Mouse (Mus musculus) heart, embryonic 12.5 days (tissue): ENCODE data around the gene Mid1. TPM values are rescaled to one million over a fixed set of nuclear protein-coding genes. Genes with fewer than 3 reads are reported as not detected.
A peak's percentile ranks its signal among the peaks of the same experiment; 100 is the strongest.

Experiments used
- ATAC-seq: fragments of 200-750 bp; cut with Nextera tagmentation; 2 replicates; pipeline ENCODE4 v1.8.0; 2017; ENCODE audit warnings: moderate TSS enrichment, moderate library complexity; ENCODE audit not compliant: insufficient number of reproducible peaks, low FRiP score
- H3K27ac ChIP-seq: fragments of 300-500 bp; sonication (generic); 2 replicates; pipeline ENCODE4 v1.5.1; 2016; ENCODE audit warnings: mild to moderate bottlenecking, moderate library complexity; ENCODE audit not compliant: poor library complexity, severe bottlenecking
- H3K27me3 ChIP-seq: fragments of 300-500 bp; sonication (generic); replicated peaks from 2 replicates; pipeline ENCODE4 v1.6.1; 2016; ENCODE audit warnings: mild to moderate bottlenecking, moderate library complexity
- H3K36me3 ChIP-seq: fragments of 300-500 bp; sonication (generic); 2 replicates; pipeline ENCODE4 v1.6.1; 2016; ENCODE audit warnings: mild to moderate bottlenecking, moderate library complexity
- H3K4me1 ChIP-seq: fragments of 300-500 bp; sonication (generic); replicated peaks from 2 replicates; pipeline ENCODE4 v1.6.1; 2016; ENCODE audit warnings: mild to moderate bottlenecking
- H3K4me2 ChIP-seq: fragments of 300-500 bp; sonication (generic); 2 replicates; pipeline ENCODE4 v1.6.1; 2016; ENCODE audit warnings: mild to moderate bottlenecking, moderate library complexity
- H3K4me3 ChIP-seq: fragments of 300-500 bp; sonication (generic); 2 replicates; pipeline ENCODE4 v1.5.1; 2016; ENCODE audit warnings: mild to moderate bottlenecking
- H3K9ac ChIP-seq: fragments of 300-500 bp; sonication (generic); 2 replicates; pipeline ENCODE4 v1.6.1; 2016; ENCODE audit warnings: mild to moderate bottlenecking, moderate library complexity
- H3K9me3 ChIP-seq: fragments of 300-500 bp; sonication (generic); replicated peaks from 2 replicates; pipeline ENCODE4 v1.6.1; 2016; ENCODE audit warnings: mild to moderate bottlenecking, moderate library complexity
- WGBS: fragments of 180-500 bp; shearing (Covaris S2); methylation state at CpG from one replicate; pipeline ENCODE4 v1.1.7; 2016; 5-methylcytosine and 5-hydroxymethylcytosine counted together
- polyA plus RNA-seq: library from polyadenylated mRNA; unstranded; fragments of >200 nt; fragmentation: Nextera tagmentation; extraction: Ambion mirVana; gene quantifications from 2 replicates; pipeline ENCODE4 v1.2.1, GENCODE M21; 2016

Mid1 gene
- polyA plus RNA-seq, 1 experiment from 2014 or later: 7.7 TPM

GRCm38 (mm10) chrX:169779535-169779934, 94.5 kb downstream of the Mid1 start, which contains the start of gene 4933400A11Rik:
TSS of gene 4933400A11Rik (minus strand) at chrX:169779635.
- H3K9ac ChIP-seq: no peak within 1 kb of the TSS
- H3K4me1 ChIP-seq: no peaks in the 10 kb centered on the region
- H3K4me2 ChIP-seq: no peak within 1 kb of the TSS
- H3K4me3 ChIP-seq: no peak within 1 kb of the TSS
- 79% methylated on average over 3 of the region's 3 CpGs for WGBS
- no peaks in the 10 kb centered on the region for H3K36me3 ChIP-seq
- ATAC-seq: no peak
- H3K27ac ChIP-seq: no peak within 1 kb of the TSS
- H3K27me3 ChIP-seq: no peaks in the 10 kb centered on the region
- H3K9me3 ChIP-seq: no peaks in the 10 kb centered on the region

- Histone ChIP-seq H3K27ac (no peak overlapping the region), H3K9ac (no peak overlapping the region), H3K4me3 (no peak overlapping the region), H3K27me3 (no peaks in the 10 kb centered on the region), H3K36me3 (no peaks in the 10 kb centered on the region), H3K4me2 (no peak overlapping the region), H3K9me3 (no peaks in the 10 kb centered on the region), H3K4me1 (no peaks in the 10 kb centered on the region)
- ATAC-seq: no peak
- 78% methylated on average over 5 of the region's 5 CpGs for WGBS
These were observed 104.7 kb downstream of the Mid1 start for GRCm38 (mm10) chrX:169789702-169790101.

DNA sequence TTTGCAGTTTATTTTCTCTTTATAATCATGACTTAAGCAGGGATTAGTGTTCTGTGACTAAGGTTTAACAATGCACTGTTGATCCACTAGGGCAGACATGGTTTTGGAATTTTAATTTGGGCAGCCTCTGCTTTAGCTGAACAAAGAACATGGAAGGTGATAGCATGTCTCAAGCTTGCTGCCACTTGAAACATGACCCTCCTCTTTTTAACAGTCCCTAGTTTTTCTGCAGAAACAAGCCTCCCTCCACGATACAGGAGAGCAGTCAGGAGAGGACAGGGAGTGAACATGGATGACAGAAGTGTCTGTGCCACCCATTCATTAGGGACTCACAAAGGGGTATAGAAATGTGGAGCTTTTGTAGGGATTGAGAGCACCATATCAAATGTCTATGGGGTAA, 107.9 kb downstream of the Mid1 start:
- Histone ChIP-seq H3K27ac (no peak overlapping the region), H3K4me2 (no peak overlapping the region), H3K36me3 (no peaks in the 10 kb centered on the region), H3K9ac (no peak overlapping the region), H3K4me1 (no peaks in the 10 kb centered on the region), H3K9me3 (no peaks in the 10 kb centered on the region), H3K4me3 (no peak overlapping the region), H3K27me3 (no peaks in the 10 kb centered on the region)
- 45% methylated on average over 1 of the region's 1 CpGs for WGBS
- ATAC-seq: no peak

- no peaks in the 10 kb centered on the region for H3K9me3 ChIP-seq
- H3K4me2 ChIP-seq: no peak overlapping the region
- no peaks in the 10 kb centered on the region for H3K27me3 ChIP-seq
- no peak overlapping the region for H3K27ac ChIP-seq
- H3K36me3 ChIP-seq: no peaks in the 10 kb centered on the region
- H3K4me1 ChIP-seq: no peaks in the 10 kb centered on the region
- no peak overlapping the region for H3K9ac ChIP-seq
- WGBS: 65% methylated on average over 4 of the region's 4 CpGs
- H3K4me3 ChIP-seq: no peak overlapping the region
- no peak for ATAC-seq
These were observed 109.4 kb downstream of the Mid1 start for GRCm38 (mm10) chrX:169794421-169794820.

DNA sequence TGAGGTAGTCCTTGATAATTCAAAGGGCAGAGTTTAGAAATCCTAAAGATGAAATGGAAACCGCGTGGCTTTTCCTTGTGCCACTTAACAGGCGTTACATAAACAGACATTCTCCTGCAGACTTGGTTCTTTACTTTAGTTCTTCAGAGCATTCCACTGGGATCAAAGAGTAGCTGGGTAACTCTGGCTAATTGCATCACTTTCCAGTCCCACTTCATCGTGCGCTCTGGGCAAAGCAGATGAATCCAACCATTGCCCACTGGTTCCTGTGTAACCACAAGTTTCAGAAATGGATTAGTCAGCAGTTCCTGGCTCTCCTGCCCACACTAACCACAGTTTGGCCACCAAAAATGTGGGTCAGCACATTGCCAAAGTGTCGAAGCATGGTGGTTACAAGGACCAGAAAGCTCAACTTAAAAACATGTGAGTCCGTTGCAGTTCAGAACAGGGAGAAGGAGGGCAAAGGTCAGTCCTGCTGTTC, 109.9 kb downstream of the Mid1 start:
- Histone ChIP-seq H3K9me3 (no peaks in the 10 kb centered on the region), H3K4me2 (no peak overlapping the region), H3K9ac (no peak overlapping the region), H3K4me1 (no peaks in the 10 kb centered on the region), H3K36me3 (no peaks in the 10 kb centered on the region), H3K27me3 (no peaks in the 10 kb centered on the region), H3K27ac (no peak overlapping the region), H3K4me3 (no peak overlapping the region)
- 65% methylated on average over 7 of the region's 7 CpGs for WGBS
- no peak for ATAC-seq

- Histone ChIP-seq H3K4me2 (no peak overlapping the region), H3K9me3 (no peaks in the 10 kb centered on the region), H3K36me3 (no peaks in the 10 kb centered on the region), H3K27ac (no peak overlapping the region), H3K4me1 (no peaks in the 10 kb centered on the region), H3K4me3 (no peak overlapping the region), H3K27me3 (no peaks in the 10 kb centered on the region), H3K9ac (no peak overlapping the region)
- WGBS: 63% methylated on average over 3 of the region's 3 CpGs
- no peak for ATAC-seq
These were observed 112.1 kb downstream of the Mid1 start for GRCm38 (mm10) chrX:169797148-169797547.

- Histone ChIP-seq H3K4me2 (peak overlapping the region; percentile 29; the same call in 1 of the 2 replicates), H3K4me3 (peak overlapping the region; percentile 40), H3K27me3 (no peaks in the 10 kb centered on the region), H3K27ac (no peak overlapping the region), H3K9ac (no peak overlapping the region), H3K9me3 (no peaks in the 10 kb centered on the region), H3K4me1 (no peaks in the 10 kb centered on the region), H3K36me3 (no peaks in the 10 kb centered on the region)
- 8% methylated on average over 11 of the region's 11 CpGs for WGBS
- ATAC-seq: no peak
These were observed 114.1 kb downstream of the Mid1 start for GRCm38 (mm10) chrX:169798987-169799680.

DNA sequence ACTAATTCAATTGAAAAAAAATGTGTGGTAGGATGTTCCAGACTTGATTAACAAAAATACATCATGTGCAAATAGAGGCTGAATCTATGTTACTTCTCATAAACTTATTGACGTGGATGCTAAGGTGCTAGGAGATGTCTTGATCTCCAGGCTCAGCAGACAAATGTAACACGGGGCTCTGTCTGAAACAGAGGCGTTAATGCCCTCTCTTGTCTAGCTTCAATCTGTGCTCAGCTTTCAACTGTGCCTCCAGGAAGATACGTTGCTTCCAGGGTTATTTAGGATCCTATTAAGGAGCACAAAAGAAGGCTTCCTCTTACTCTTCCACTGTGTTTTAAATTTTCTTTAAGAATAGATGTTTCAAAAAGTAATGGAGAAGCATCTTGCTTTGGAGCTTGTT, 115.2 kb downstream of the Mid1 start:
- H3K9me3 ChIP-seq: no peaks in the 10 kb centered on the region
- no peaks in the 10 kb centered on the region for H3K27me3 ChIP-seq
- WGBS: 44% methylated on average over 4 of the region's 4 CpGs
- no peak overlapping the region for H3K4me3 ChIP-seq
- no peak for ATAC-seq
- no peak overlapping the region for H3K9ac ChIP-seq
- no peaks in the 10 kb centered on the region for H3K36me3 ChIP-seq
- H3K4me1 ChIP-seq: no peaks in the 10 kb centered on the region
- H3K27ac ChIP-seq: no peak overlapping the region
- no peak overlapping the region for H3K4me2 ChIP-seq

GRCm38 (mm10) chrX:169805791-169806190, 120.8 kb downstream of the Mid1 start:
- 72% methylated on average over 5 of the region's 5 CpGs for WGBS
- ATAC-seq: no peak
- H3K36me3 ChIP-seq: no peaks in the 10 kb centered on the region
- H3K9me3 ChIP-seq: no peaks in the 10 kb centered on the region
- no peaks in the 10 kb centered on the region for H3K4me1 ChIP-seq
- H3K27ac ChIP-seq: no peak overlapping the region
- no peak overlapping the region for H3K4me3 ChIP-seq
- no peak overlapping the region for H3K9ac ChIP-seq
- H3K4me2 ChIP-seq: no peak overlapping the region
- no peaks in the 10 kb centered on the region for H3K27me3 ChIP-seq

GRCm38 (mm10) chrX:169807744-169808143, 122.7 kb downstream of the Mid1 start:
- H3K4me1 ChIP-seq: no peaks in the 10 kb centered on the region
- no peaks in the 10 kb centered on the region for H3K9me3 ChIP-seq
- no peak for ATAC-seq
- H3K9ac ChIP-seq: no peak overlapping the region
- H3K27me3 ChIP-seq: no peaks in the 10 kb centered on the region
- no peaks in the 10 kb centered on the region for H3K36me3 ChIP-seq
- H3K4me3 ChIP-seq: no peak overlapping the region
- H3K4me2 ChIP-seq: no peak overlapping the region
- WGBS: 87% methylated on average over 3 of the region's 3 CpGs
- H3K27ac ChIP-seq: no peak overlapping the region

DNA sequence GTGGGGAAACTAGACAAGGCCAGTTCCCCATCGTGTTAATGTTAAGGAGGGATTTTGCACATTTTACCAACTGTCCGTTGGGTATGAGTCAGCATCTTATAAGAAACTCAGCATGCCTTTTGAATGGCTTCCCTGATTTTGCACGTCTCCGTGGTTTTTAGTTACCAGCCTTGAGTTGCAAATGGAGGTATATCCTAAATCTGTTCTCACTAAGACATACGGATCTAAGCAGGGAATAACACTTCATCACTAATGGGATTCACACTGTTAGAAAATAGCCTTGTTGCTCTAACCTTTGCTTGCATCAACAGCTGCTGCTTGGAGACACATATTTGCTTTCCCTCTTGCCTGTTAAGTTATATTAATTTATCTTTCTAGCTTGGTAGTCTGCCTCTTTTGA, 126.3 kb downstream of the Mid1 start:
- H3K9me3 ChIP-seq: no peaks in the 10 kb centered on the region
- ATAC-seq: no peak
- H3K4me3 ChIP-seq: no peak overlapping the region
- H3K4me1 ChIP-seq: no peaks in the 10 kb centered on the region
- no peak overlapping the region for H3K9ac ChIP-seq
- no peak overlapping the region for H3K4me2 ChIP-seq
- no peak overlapping the region for H3K27ac ChIP-seq
- H3K27me3 ChIP-seq: no peaks in the 10 kb centered on the region
- WGBS: 62% methylated on average over 5 of the region's 5 CpGs
- no peaks in the 10 kb centered on the region for H3K36me3 ChIP-seq

GRCm38 (mm10) chrX:169811783-169812182, 126.8 kb downstream of the Mid1 start:
- 82% methylated on average over 2 of the region's 2 CpGs for WGBS
- Histone ChIP-seq H3K4me1 (no peaks in the 10 kb centered on the region), H3K9ac (no peak overlapping the region), H3K4me3 (no peak overlapping the region), H3K4me2 (no peak overlapping the region), H3K9me3 (no peaks in the 10 kb centered on the region), H3K27ac (no peak overlapping the region), H3K27me3 (no peaks in the 10 kb centered on the region), H3K36me3 (no peaks in the 10 kb centered on the region)
- ATAC-seq: no peak
